8 mouse cellular contexts compared by ENCODE assay signal in the genomic region with DNA sequence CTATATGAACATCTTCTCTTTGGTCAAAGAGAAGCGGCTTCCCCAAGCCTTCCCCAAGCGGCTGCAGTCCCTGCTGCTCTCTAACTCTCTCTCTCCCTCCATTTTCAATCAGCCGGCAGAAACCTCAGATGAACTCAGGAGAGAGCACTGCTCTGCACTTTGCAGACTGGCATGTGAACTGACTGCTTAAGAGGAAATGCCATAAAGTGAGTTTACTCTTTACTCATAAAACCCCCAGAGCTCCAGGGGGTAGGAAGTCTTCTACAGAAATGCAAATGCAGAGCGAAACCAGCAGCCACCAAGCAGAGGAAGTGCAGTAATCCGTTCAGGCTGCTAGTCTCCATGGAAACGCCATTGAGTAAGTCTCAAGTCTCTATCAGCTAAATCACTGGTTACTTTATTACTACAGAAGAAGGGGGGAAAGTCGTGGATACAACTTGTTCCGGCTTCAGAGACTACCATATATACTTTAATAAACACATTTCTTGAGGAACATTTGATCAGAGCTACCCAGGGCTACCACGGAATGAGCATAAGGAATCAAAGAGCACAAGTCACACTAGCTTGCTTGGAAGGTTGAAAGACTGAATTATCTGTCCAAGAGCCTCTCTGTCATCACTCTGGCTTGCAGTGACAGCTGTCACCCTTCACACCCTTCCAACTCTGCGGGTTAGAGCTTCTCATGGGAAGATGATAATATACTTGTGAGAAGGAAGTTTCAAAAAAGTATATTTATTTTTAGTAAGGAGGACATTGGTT. TPM values are rescaled to one million over a fixed set of nuclear protein-coding genes. Genes with fewer than 3 reads are reported as not detected.
DNase-seq lines count a peak whose midpoint lies in the region; ATAC-seq and TF ChIP-seq lines count a peak whose summit lies in the region.

No protein-coding gene starts in this region.

- no peaks in the 10 kb centered on the region for H3K36me3 ChIP-seq in kidney, adult 2 months (ENCODE audit: control insufficient read depth, insufficient read depth, low read length)
- no peaks in the 10 kb centered on the region for H3K36me3 ChIP-seq in limb, embryonic 14.5 days (ENCODE audit: control insufficient read depth, insufficient read depth, low read length)
- no peaks in the 10 kb centered on the region for H3K36me3 ChIP-seq in stomach, embryonic 14.5 days (ENCODE audit: control insufficient read depth, insufficient read depth, low read length)

- peak; percentile 86 for ATAC-seq in limb, embryonic 14.5 days (ENCODE audit: low FRiP score, low read depth)
- ATAC-seq in stomach, embryonic 14.5 days (ENCODE audit: insufficient number of reproducible peaks, insufficient read depth, low FRiP score, low read depth): peak; percentile 53; the same call in 1 of the 2 replicates

- H3K9me3 ChIP-seq in limb, embryonic 14.5 days (ENCODE audit: control insufficient read depth, low read length): no peaks in the 10 kb centered on the region
- H3K9me3 ChIP-seq in stomach, embryonic 14.5 days (ENCODE audit: control insufficient read depth, low read depth, low read length): no peaks in the 10 kb centered on the region

- no peak overlapping the region for H3K4me3 ChIP-seq in kidney, adult 2 months (ENCODE audit: insufficient read depth, low read depth, low read length)
- peak overlapping the region; percentile 5; the same call in 1 of the 2 replicates for H3K4me3 ChIP-seq in limb, embryonic 14.5 days (replicated peaks; ENCODE audit: low read length)
- no peak overlapping the region; the same call in 1 of the 2 replicates for H3K4me3 ChIP-seq in stomach, embryonic 14.5 days (ENCODE audit: low read depth, low read length)

- 0 out of 2 replicates have a peak, but pooled peaks cover 6% of the 10 kb centered on the region for H3K4me1 ChIP-seq in kidney, adult 2 months (ENCODE audit: control insufficient read depth, insufficient read depth, low read length)
- peaks cover 6% of the 10 kb centered on the region; the same call in 1 of the 2 replicates for H3K4me1 ChIP-seq in limb, embryonic 14.5 days (ENCODE audit: control insufficient read depth, insufficient read depth, low read length)
- peaks cover 4% of the 10 kb centered on the region; the same call in 1 of the 2 replicates for H3K4me1 ChIP-seq in stomach, embryonic 14.5 days (ENCODE audit: control insufficient read depth, insufficient read depth, low read length)

- no peak overlapping the region for H3K9ac ChIP-seq in limb, embryonic 14.5 days (ENCODE audit: low read depth, low read length, severe bottlenecking)
- H3K9ac ChIP-seq in stomach, embryonic 14.5 days (replicated peaks; ENCODE audit: low read depth, low read length): no peak overlapping the region

- 13% methylated on average over 10 of the region's 10 CpGs for WGBS in kidney, adult 2 months
- 5% methylated on average over 10 of the region's 10 CpGs for WGBS in limb, embryonic 14.5 days
- 9% methylated on average over 10 of the region's 10 CpGs for WGBS in stomach, embryonic 14.5 days

- peak; percentile 21 to 76 for DNase-seq in adrenal gland, adult (ENCODE audit: inconsistent age in 2 of 2, low spot score in 1 of 2)
- DNase-seq in adrenal gland, postnatal 25 days: no peak
- peak; percentile 90 for DNase-seq in brain, embryonic 14.5 days (ENCODE audit: low read depth)
- peak; percentile 53 to 78 for DNase-seq in heart, adult 9 months (ENCODE audit: low spot score in 2 of 2)
- peak; percentile 65 for DNase-seq in kidney, adult 2 months
- peak; percentile 57 for DNase-seq in limb, embryonic 14.5 days (ENCODE audit: low spot score)
- peak; percentile 47 to 62 for DNase-seq in monocyte, adult 2 months (ENCODE audit: low read depth in 1 of 2, low spot score in 2 of 2)

- no peak for TF ChIP-seq POLR2A in brain, embryonic 14.5 days (IDR thresholded peaks at IDR 0.05; ENCODE audit: borderline replicate concordance, extremely low read depth, insufficient read depth, insufficient read length, poor library complexity, severe bottlenecking)
- no peak for TF ChIP-seq POLR2A in kidney, adult 2 months (IDR thresholded peaks at IDR 0.05; ENCODE audit: low read depth, low read length)
- no peak for TF ChIP-seq POLR2A in limb, embryonic 14.5 days (IDR thresholded peaks at IDR 0.05; ENCODE audit: borderline replicate concordance, extremely low read depth, insufficient read depth, insufficient read length)

- no peak for TF ChIP-seq CTCF in brain, embryonic 14.5 days (IDR thresholded peaks at IDR 0.05; ENCODE audit: borderline replicate concordance, extremely low read depth, insufficient read depth, insufficient read length)
- no peak for TF ChIP-seq CTCF in kidney, adult 2 months (conservative IDR thresholded peaks at IDR 0.05; ENCODE audit: insufficient read depth, insufficient read length, low read depth, low read length)

- H3K27me3 ChIP-seq in kidney, adult 2 months (replicated peaks; ENCODE audit: control insufficient read depth, insufficient read depth, low read length): no peaks in the 10 kb centered on the region
- no peaks in the 10 kb centered on the region for H3K27me3 ChIP-seq in limb, embryonic 14.5 days (ENCODE audit: control insufficient read depth, insufficient read depth, low read length)
- H3K27me3 ChIP-seq in stomach, embryonic 14.5 days (ENCODE audit: control insufficient read depth, insufficient read depth, low read length): no peaks in the 10 kb centered on the region

- peak overlapping the region; percentile 37 for H3K4me2 ChIP-seq in limb, embryonic 14.5 days (replicated peaks; ENCODE audit: low read depth, low read length, severe bottlenecking)
- H3K4me2 ChIP-seq in stomach, embryonic 14.5 days (replicated peaks; ENCODE audit: low read depth, low read length): peak overlapping the region; percentile 33

- H3K27ac ChIP-seq in kidney, adult 2 months (ENCODE audit: insufficient read depth, low read depth, low read length): peak overlapping the region; percentile 62
- peak overlapping the region; percentile 39; the same call in 1 of the 2 replicates for H3K27ac ChIP-seq in limb, embryonic 14.5 days (replicated peaks; ENCODE audit: low read depth, low read length)
- no peak overlapping the region for H3K27ac ChIP-seq in stomach, embryonic 14.5 days (ENCODE audit: low read length)

RNA-seq across cellular contexts. Expression of gene Stk17b, which starts 38.8 kb away (rescaled TPM):
- 7.1 and 13.0 TPM in 2 replicates for total RNA-seq in adrenal gland, postnatal 25 days (2021)
- 2.2 and 2.6 TPM in 2 replicates for polyA plus RNA-seq in brain, embryonic 14.5 days (2012; rRNA removed)
- polyA plus RNA-seq in kidney, adult 2 months (2012; rRNA removed): 1.8 and 4.1 TPM in 2 replicates
- 6.2 and 6.4 TPM in 2 replicates for polyA plus RNA-seq in limb, embryonic 14.5 days (2012; rRNA removed)
- polyA plus RNA-seq in limb, embryonic 14.5 days (2014; fragmentation: Nextera tagmentation; extraction: Ambion mirVana): 14.7 and 15.0 TPM in 2 replicates
- 12.6 and 13.9 TPM in 2 replicates for polyA plus RNA-seq in stomach, embryonic 14.5 days (2014; fragmentation: Nextera tagmentation; extraction: Ambion mirVana)
